Mouse (Mus musculus): ENCODE results near the gene Hmgb1. TPM values are rescaled to one million over a fixed set of nuclear protein-coding genes. Genes with fewer than 3 reads are reported as not detected.

Hmgb1 gene
- 246 TPM for polyA plus RNA-seq (2017; shearing (Covaris generic))

DNA sequence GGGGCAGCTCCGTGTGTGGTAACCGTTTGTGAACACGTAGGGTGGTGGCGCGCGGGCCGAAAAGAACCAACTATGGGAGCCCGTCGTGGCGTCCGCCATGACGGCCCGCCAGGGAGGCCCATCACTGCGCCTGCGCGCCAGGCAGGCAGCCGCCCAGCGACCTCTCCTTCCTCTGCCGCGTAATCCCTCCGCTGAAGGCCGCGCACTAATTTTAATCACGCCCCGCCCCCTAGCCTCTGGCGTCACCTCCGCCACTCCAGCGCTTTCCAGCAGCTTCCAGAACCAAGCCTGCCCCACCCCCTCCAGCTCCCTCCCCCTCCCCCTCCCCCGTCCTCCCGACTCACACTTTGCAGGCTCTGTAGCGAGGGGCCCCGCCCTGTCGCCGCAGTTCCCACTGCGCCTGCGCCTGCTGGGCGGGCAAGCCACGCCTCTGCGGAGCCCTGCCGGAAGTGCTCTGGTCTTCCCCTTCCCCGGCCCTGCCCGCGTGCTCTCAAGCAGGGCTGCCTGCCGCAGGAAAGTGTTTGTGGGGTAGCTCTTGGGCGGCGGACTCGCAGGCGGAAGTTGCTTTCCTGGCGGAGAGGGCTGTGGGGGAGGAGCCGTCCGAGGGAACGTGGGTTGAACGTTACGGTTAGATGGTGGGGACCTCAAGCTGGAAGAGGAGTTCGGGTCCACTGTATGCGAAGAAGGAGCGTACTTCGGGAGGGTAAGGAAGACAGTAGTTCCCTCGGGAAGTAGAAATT lies at the start of gene Hmgb1, which contains the start of gene Uspl1:
Gene Hmgb1 (minus strand): TSS at position 386 of the 740 bp plus-strand sequence.
Gene Uspl1 (plus strand): TSS at position 247 of the 740 bp plus-strand sequence.

Other genes starting within 250 kb of the Hmgb1 start
- 0.96 TPM for gene Gm42791, start 189.3 kb downstream of the Hmgb1 start, polyA plus RNA-seq (2017; shearing (Covaris generic))
- 52.4 TPM for gene Uspl1, start 139 bp downstream of the Hmgb1 start, polyA plus RNA-seq (2017; shearing (Covaris generic))
- 1.4 TPM for gene Alox5ap, start 80.3 kb upstream of the Hmgb1 start, polyA plus RNA-seq (2017; shearing (Covaris generic))
- gene Medag, start 227.3 kb upstream of the Hmgb1 start, polyA plus RNA-seq (2017; shearing (Covaris generic)) = not detected